Mouse (Mus musculus): Measurements from ENCODE around the gene Slitrk4.

The Slitrk4 gene

GRCm38 (mm10) chrX:64276290-64277125 lies at the start of gene Slitrk4:
TSS of gene Slitrk4 (minus strand) at chrX:64276996.
- ATAC-seq (ENCODE audit: insufficient number of reproducible peaks, low FRiP score, low TSS enrichment), result peak; percentile 49; the same call in 1 of the 2 replicates

GRCm38 (mm10) chrX:64319501-64319900 lies 42.7 kb upstream of the Slitrk4 start:
- no peak for ATAC-seq (ENCODE audit: insufficient number of reproducible peaks, low FRiP score, low TSS enrichment)

- no peak for ATAC-seq (ENCODE audit: insufficient number of reproducible peaks, low FRiP score, low TSS enrichment)
These were observed 1.1 kb upstream of the Slitrk4 start for GRCm38 (mm10) chrX:64277991-64278301.

- ATAC-seq (ENCODE audit: insufficient number of reproducible peaks, low FRiP score, low TSS enrichment), result peak; percentile 41; the same call in 1 of the 2 replicates
These were observed 562 bp upstream of the Slitrk4 start for GRCm38 (mm10) chrX:64277126-64277990.

- ATAC-seq (ENCODE audit: insufficient number of reproducible peaks, low FRiP score, low TSS enrichment), result peak; percentile 49
These were observed 1.1 kb downstream of the Slitrk4 start for GRCm38 (mm10) chrX:64275501-64276289.

GRCm38 (mm10) chrX:64263481-64263880 lies 13.3 kb downstream of the Slitrk4 start:
- peak; percentile 70; the same call in 1 of the 2 replicates for ATAC-seq (ENCODE audit: insufficient number of reproducible peaks, low FRiP score, low TSS enrichment)

All from cerebellum, adult (tissue).